ENCODE assay signal across 11 mouse cellular contexts in the genomic region with DNA sequence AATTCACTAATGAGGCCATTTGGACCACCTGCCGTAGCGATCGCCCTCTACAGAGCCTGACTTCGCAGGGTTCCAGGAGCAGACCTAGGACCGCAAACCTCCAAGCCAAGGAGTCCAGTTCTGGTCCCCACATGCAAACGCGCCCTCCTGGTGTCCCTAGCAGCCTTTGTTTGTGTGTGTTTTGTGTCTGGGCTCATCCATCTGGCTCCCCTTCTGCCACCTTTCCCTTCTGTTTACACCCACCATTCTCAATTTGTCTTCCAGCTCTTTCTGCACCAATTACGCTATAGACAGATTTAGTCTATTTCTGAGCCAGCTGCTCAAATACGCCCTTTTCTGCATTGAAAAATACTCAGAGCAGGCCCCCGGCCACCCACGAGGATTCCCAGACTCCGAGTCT. TPM values are rescaled to one million over a fixed set of nuclear protein-coding genes. Genes with fewer than 3 reads are reported as not detected.
A peak's percentile ranks its signal among the peaks of the same experiment; 100 is the strongest.
DNase-seq lines count a peak whose midpoint lies in the region; ATAC-seq lines count a peak whose summit lies in the region.
"Had no signal": no experiment of that assay in that cellular context is flagged by ENCODE, and none has a peak within 500 bp of the region (broad histone marks: within the 10 kb centered on the region; RNA-seq: fewer than 3 reads in every experiment).

No protein-coding gene starts in this region.

- H3K27ac ChIP-seq in hindbrain, embryonic 16.5 days (ENCODE audit: low read depth, low read length) = peak overlapping the region; percentile 13; the same call in 1 of the 2 replicates
- H3K27ac ChIP-seq in midbrain, embryonic 12.5 days (replicated peaks) = 0 out of 2 replicates have a peak overlapping the region, but pooled peaks have one; percentile 35
- no peak overlapping the region for H3K27ac ChIP-seq in heart, embryonic 10.5 days

- H3K4me2 ChIP-seq in hindbrain, embryonic 16.5 days (ENCODE audit: low read length) = no peak overlapping the region
- no peak overlapping the region for H3K4me2 ChIP-seq in midbrain, embryonic 12.5 days (replicated peaks)

- DNase-seq in brain, adult 2 months (ENCODE audit: low read depth, low spot score) = peak; percentile 96
- DNase-seq in embryo, embryonic 11 days = peak; percentile 23
- no peak for DNase-seq in adrenal gland, postnatal 36 days
- no peak for DNase-seq in heart, embryonic 10.5 days (ENCODE audit: low spot score)
- DNase-seq in Muller cell, postnatal 12 days (ENCODE audit: inconsistent ontology term) = no peak
- no peak for DNase-seq in lung, postnatal 10 days
- DNase-seq: gastrocnemius, postnatal 10 days; kidney, postnatal 4 days; lung, postnatal 14 days had no signal

- no peak overlapping the region for H3K4me3 ChIP-seq in hindbrain, embryonic 16.5 days (ENCODE audit: low read length)
- H3K4me3 ChIP-seq in midbrain, embryonic 12.5 days = no peak overlapping the region
- no peak overlapping the region for H3K4me3 ChIP-seq in heart, embryonic 10.5 days

- peaks cover 2% of the 10 kb centered on the region; the same call in 1 of the 2 replicates for H3K9me3 ChIP-seq in hindbrain, embryonic 16.5 days (ENCODE audit: control insufficient read depth, low read length)
- H3K9me3 ChIP-seq in midbrain, embryonic 12.5 days = 0 out of 2 replicates have a peak, but pooled peaks cover 4% of the 10 kb centered on the region
- no peaks in the 10 kb centered on the region for H3K9me3 ChIP-seq in heart, embryonic 10.5 days

- 31% methylated on average over 12 of the region's 12 CpGs for WGBS in hindbrain, embryonic 16.5 days
- 81% methylated on average over 12 of the region's 12 CpGs for WGBS in midbrain, embryonic 12.5 days
- 78% methylated on average over 12 of the region's 12 CpGs for WGBS in heart, embryonic 10.5 days

- no peak overlapping the region for H3K9ac ChIP-seq in hindbrain, embryonic 16.5 days (ENCODE audit: low read depth, low read length)
- H3K9ac ChIP-seq in midbrain, embryonic 12.5 days (replicated peaks) = no peak overlapping the region

- peaks cover 3% of the 10 kb centered on the region; the same call in 1 of the 2 replicates for H3K4me1 ChIP-seq in hindbrain, embryonic 16.5 days (ENCODE audit: control insufficient read depth, insufficient read depth, low read depth, low read length)
- H3K4me1 ChIP-seq in midbrain, embryonic 12.5 days = peaks cover 10% of the 10 kb centered on the region; the same call in 1 of the 2 replicates
- no peaks in the 10 kb centered on the region for H3K4me1 ChIP-seq in heart, embryonic 10.5 days

- ATAC-seq in hindbrain, embryonic 16.5 days = peak; percentile 62
- ATAC-seq in midbrain, embryonic 12.5 days (ENCODE audit: low FRiP score, low read depth) = 0 out of 2 replicates have a peak, but pooled peaks have one; percentile 56

- no peaks in the 10 kb centered on the region for H3K27me3 ChIP-seq in hindbrain, embryonic 16.5 days (replicated peaks; ENCODE audit: control insufficient read depth, insufficient read depth, low read length)
- no peaks in the 10 kb centered on the region for H3K27me3 ChIP-seq in midbrain, embryonic 12.5 days
- no peaks in the 10 kb centered on the region for H3K27me3 ChIP-seq in heart, embryonic 10.5 days (ENCODE audit: insufficient read depth, poor library complexity, severe bottlenecking)

- no peaks in the 10 kb centered on the region for H3K36me3 ChIP-seq in hindbrain, embryonic 16.5 days (ENCODE audit: control insufficient read depth, insufficient read depth, low read length)
- H3K36me3 ChIP-seq in midbrain, embryonic 12.5 days = no peaks in the 10 kb centered on the region
- H3K36me3 ChIP-seq in heart, embryonic 10.5 days = no peaks in the 10 kb centered on the region

RNA-seq across cellular contexts. Expression of gene Slc7a1, which starts 54.1 kb away (rescaled TPM):
- 39.0 and 48.5 TPM in 2 replicates for polyA plus RNA-seq in hindbrain, embryonic 16.5 days (2015; fragmentation: Nextera tagmentation; extraction: Ambion mirVana)
- polyA plus RNA-seq in midbrain, embryonic 12.5 days (2016; fragmentation: Nextera tagmentation; extraction: Ambion mirVana) = 15.5 and 16.6 TPM in 2 replicates
- 100 to 1,000 TPM; 103 to 112 TPM for total RNA-seq in adrenal gland, postnatal 36 days (2021)
- 23.3 and 24.9 TPM in 2 replicates for polyA plus RNA-seq in heart, embryonic 10.5 days (2016; fragmentation: Nextera tagmentation; extraction: Ambion mirVana)

Comparison
In these comparisons a context has a peak if more than half of its experiments do, and no peak if none do; other contexts are left out.
1. DNase-seq: peak in brain, adult 2 months (single experiment) and embryo, embryonic 11 days (single experiment); none in adrenal gland, postnatal 36 days (0 of 2), heart, embryonic 10.5 days (single experiment), Muller cell, postnatal 12 days (single experiment) and lung, postnatal 10 days (single experiment).